In the genomic region with DNA sequence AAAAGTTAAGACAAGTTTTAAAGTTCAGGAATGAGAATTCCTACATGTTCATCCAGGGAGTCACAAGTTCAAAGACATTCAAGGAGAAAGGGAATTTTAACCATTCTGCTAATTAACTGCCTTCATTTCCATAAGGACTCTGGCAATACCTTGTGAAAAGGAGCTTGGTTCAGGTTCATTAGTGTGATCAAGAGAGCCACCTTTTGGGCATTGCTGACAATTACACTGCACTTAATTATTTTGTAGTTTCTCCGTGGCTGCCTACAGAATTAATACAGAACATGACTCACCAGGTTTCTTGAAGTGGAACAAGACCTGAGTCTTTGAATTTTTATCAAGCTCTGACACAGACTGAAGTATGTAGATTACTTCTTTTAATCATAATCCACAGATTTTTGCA, we compare ENCODE assay signal across 9 mouse cellular contexts. TPM values are rescaled to one million over a fixed set of nuclear protein-coding genes. Genes with fewer than 3 reads are reported as not detected.
DNase-seq lines count a peak whose midpoint lies in the region; ATAC-seq and TF ChIP-seq lines count a peak whose summit lies in the region.
"Had no signal": no experiment of that assay in that cellular context is flagged by ENCODE, and none has a peak within 500 bp of the region (broad histone marks: within the 10 kb centered on the region; RNA-seq: fewer than 3 reads in every experiment).

No protein-coding gene starts in this region.

- peak; percentile 36 for DNase-seq in ES-CJ7 (ENCODE audit: low read depth, low spot score)
- peak; percentile 80 for DNase-seq in cerebellum, adult 9-10 months
- no peak for DNase-seq in gastrocnemius, adult 18-20 months (ENCODE audit: low spot score)
- no peak for DNase-seq in lung, postnatal 14 days
- DNase-seq in spleen, postnatal 4 days (ENCODE audit: low spot score in 2 of 2), result no peak

- H3K27me3 ChIP-seq in intestine, postnatal 0 days (replicated peaks; ENCODE audit: control insufficient read depth, insufficient read depth, low read length), result no peaks in the 10 kb centered on the region
- H3K27me3 ChIP-seq in intestine, embryonic 15.5 days (replicated peaks), result no peaks in the 10 kb centered on the region
- H3K27me3 ChIP-seq in kidney, embryonic 15.5 days, result no peaks in the 10 kb centered on the region
- H3K27me3 ChIP-seq: heart, embryonic 15.5 days had no signal

- 9% methylated on average over 1 of the region's 1 CpGs for WGBS in intestine, postnatal 0 days
- WGBS in intestine, embryonic 15.5 days, result 6% methylated on average over 1 of the region's 1 CpGs
- WGBS in kidney, embryonic 15.5 days, result 7% methylated on average over 1 of the region's 1 CpGs

- peak; percentile 65 for TF ChIP-seq CTCF in intestine, postnatal 0 days (IDR thresholded peaks at IDR 0.05; ENCODE audit: low read depth)

- H3K27ac ChIP-seq in intestine, postnatal 0 days (ENCODE audit: low read depth, low read length), result no peak overlapping the region
- no peak overlapping the region for H3K27ac ChIP-seq in intestine, embryonic 15.5 days
- H3K27ac ChIP-seq in kidney, embryonic 15.5 days, result no peak overlapping the region
- H3K27ac ChIP-seq: heart, embryonic 15.5 days had no signal

- no peak overlapping the region for H3K4me3 ChIP-seq in intestine, postnatal 0 days (ENCODE audit: low read depth, low read length)
- H3K4me3 ChIP-seq in intestine, embryonic 15.5 days (replicated peaks), result no peak overlapping the region
- H3K4me3 ChIP-seq in kidney, embryonic 15.5 days (replicated peaks), result no peak overlapping the region
- H3K4me3 ChIP-seq: heart, embryonic 15.5 days had no signal

- H3K4me2 ChIP-seq in intestine, postnatal 0 days (replicated peaks; ENCODE audit: low read depth), result no peak overlapping the region
- H3K4me2 ChIP-seq in intestine, embryonic 15.5 days (replicated peaks), result no peak overlapping the region
- no peak overlapping the region for H3K4me2 ChIP-seq in kidney, embryonic 15.5 days
- H3K4me2 ChIP-seq: heart, embryonic 15.5 days had no signal

- no peaks in the 10 kb centered on the region for H3K36me3 ChIP-seq in intestine, postnatal 0 days (ENCODE audit: control insufficient read depth, insufficient read depth)
- no peaks in the 10 kb centered on the region for H3K36me3 ChIP-seq in intestine, embryonic 15.5 days
- H3K36me3 ChIP-seq in kidney, embryonic 15.5 days, result no peaks in the 10 kb centered on the region
- H3K36me3 ChIP-seq: heart, embryonic 15.5 days had no signal

- no peak overlapping the region for H3K9ac ChIP-seq in intestine, postnatal 0 days (ENCODE audit: low read depth, low read length)
- no peak overlapping the region for H3K9ac ChIP-seq in intestine, embryonic 15.5 days
- H3K9ac ChIP-seq in kidney, embryonic 15.5 days, result no peak overlapping the region
- H3K9ac ChIP-seq: heart, embryonic 15.5 days had no signal

- H3K9me3 ChIP-seq in intestine, postnatal 0 days (ENCODE audit: control insufficient read depth), result no peaks in the 10 kb centered on the region
- no peaks in the 10 kb centered on the region for H3K9me3 ChIP-seq in intestine, embryonic 15.5 days
- no peaks in the 10 kb centered on the region for H3K9me3 ChIP-seq in kidney, embryonic 15.5 days (replicated peaks)
- H3K9me3 ChIP-seq: heart, embryonic 15.5 days had no signal

- no peak for ATAC-seq in intestine, postnatal 0 days
- ATAC-seq in intestine, embryonic 15.5 days, result no peak
- ATAC-seq in kidney, embryonic 15.5 days (replicated peaks; ENCODE audit: low FRiP score), result peak; percentile 74

- no peaks in the 10 kb centered on the region for H3K4me1 ChIP-seq in intestine, postnatal 0 days (replicated peaks; ENCODE audit: control insufficient read depth, insufficient read depth, low read length)
- H3K4me1 ChIP-seq in intestine, embryonic 15.5 days (replicated peaks), result no peaks in the 10 kb centered on the region
- H3K4me1 ChIP-seq in kidney, embryonic 15.5 days, result no peaks in the 10 kb centered on the region
- H3K4me1 ChIP-seq: heart, embryonic 15.5 days had no signal

RNA-seq across cellular contexts. Expression of gene Ankef1, which starts 52.4 kb away (rescaled TPM):
- polyA plus RNA-seq in intestine, postnatal 0 days (2015; fragmentation: Nextera tagmentation; extraction: Ambion mirVana), result 0.07 TPM in 1 of 2 replicates, not detected in the other
- polyA plus RNA-seq in intestine, embryonic 15.5 days (2015; fragmentation: Nextera tagmentation; extraction: Ambion mirVana), result 0.19 and 0.24 TPM in 2 replicates
- 0.25 and 0.55 TPM in 2 replicates for polyA plus RNA-seq in kidney, embryonic 15.5 days (2015; fragmentation: Nextera tagmentation; extraction: Ambion mirVana)
- total RNA-seq in gastrocnemius, adult 18-20 months (2021), result 1 to 10 TPM in 1 of 2 experiments, under 1 TPM in 1; 0.84 to 1.4 TPM

Comparison
In these comparisons a context has a peak if more than half of its experiments do, and no peak if none do; other contexts are left out.
1. DNase-seq: peak in ES-CJ7 (single experiment) and cerebellum, adult 9-10 months (single experiment); none in gastrocnemius, adult 18-20 months (single experiment), lung, postnatal 14 days (single experiment) and spleen, postnatal 4 days (0 of 2).